Mouse (Mus musculus): Measurements from ENCODE around the gene Adgrl3.

Adgrl3 gene

DNA sequence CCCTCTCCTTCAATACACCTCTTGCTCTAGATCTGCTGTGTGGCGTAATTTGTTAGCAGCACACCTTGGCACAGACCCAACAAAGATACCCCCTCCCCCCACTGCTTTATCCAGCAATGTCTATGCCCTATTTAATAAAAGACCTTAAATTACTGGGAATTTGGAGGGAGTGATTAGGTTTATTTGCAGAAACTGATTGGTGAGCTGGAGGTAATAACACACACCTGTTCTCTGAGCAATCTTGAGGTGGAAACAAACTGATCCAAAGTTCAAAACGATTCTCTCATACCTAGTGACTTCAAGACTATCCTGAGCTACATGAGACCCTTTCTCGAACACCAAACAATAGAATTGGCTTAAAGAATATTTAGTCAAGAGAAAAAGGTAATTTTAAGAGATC, 565.0 kb downstream of the Adgrl3 start:
- DNase-seq = no peak

DNA sequence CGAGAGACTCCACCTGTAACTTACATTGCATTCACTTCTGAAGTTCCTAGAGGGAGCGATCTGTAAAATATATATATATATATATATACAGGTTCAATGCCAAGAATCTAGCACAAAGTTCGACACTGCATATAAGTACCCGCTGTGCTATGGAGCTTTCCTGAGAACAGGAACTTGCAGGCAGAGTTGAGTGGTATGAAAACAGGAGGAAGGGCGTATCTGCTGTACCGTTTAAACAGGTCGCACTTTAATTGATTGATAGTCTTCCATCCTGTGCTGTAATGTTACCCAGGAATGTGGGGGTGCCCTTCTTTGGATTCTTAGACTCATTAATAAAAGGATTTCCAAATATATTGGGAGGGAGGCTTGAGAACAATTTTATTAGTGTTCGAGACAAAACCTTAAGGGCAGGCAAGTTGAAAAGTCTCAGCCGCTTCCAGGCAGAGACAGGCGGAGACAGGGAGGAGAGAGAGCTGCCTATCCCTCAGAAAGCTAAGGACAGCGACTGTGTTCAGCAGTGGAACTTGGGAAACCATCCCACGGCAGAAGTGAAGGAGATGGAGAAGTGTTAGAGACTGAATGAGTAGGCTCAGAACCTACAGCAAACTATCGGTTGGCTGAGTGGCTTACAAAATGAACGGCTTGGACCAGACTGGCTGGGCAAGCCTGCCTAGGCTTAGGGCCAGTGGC, 570.2 kb downstream of the Adgrl3 start:
- DNase-seq = no peak

DNA sequence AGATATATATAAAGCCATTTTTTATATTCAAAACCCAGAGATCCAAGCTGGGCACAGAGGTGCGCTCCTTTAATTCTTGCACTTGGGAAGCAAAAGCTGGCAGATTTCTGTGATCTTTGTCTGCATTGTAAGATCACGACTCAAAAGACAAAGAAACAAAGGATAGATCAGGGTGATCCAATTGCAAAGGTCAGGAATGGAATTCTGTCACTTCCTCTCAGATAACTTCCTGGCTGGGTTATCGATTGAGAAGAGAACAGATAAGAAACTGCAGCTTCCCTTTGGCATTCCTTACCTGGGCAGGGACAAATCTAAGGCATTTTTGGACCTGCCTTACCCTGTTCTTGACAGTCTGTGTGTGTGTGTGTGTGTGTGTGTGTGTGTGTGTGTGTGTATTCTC, 571.5 kb downstream of the Adgrl3 start:
- no peak for DNase-seq

DNA sequence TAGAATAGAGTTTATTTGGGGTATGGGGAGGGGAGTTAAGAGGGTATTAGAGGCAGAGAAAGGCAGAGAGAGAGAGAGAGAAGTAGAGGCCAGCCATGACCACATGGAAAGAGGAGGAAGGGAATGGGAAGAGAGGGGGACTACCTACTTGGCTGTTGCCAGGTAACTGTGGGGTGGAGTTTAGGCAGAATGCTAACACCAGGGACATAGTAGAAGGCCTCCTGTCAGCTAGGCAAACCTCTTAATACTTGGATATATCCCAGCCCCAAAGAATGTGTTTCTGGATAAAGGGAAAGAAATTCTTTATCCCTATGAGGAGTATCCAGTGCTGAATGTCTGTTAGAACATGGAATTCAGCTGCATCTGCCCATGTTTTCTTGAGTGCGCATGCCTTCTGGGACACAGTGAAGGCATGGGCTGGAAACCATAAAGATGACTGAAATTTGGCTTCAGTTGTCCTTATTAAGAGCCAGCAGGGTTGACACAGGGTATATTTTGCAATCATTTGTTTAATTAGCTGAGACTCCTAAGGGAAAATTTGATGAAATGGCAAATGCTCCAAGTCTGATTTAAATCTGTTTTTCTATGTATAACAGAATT, 573.6 kb downstream of the Adgrl3 start:
- no peak for DNase-seq

DNA sequence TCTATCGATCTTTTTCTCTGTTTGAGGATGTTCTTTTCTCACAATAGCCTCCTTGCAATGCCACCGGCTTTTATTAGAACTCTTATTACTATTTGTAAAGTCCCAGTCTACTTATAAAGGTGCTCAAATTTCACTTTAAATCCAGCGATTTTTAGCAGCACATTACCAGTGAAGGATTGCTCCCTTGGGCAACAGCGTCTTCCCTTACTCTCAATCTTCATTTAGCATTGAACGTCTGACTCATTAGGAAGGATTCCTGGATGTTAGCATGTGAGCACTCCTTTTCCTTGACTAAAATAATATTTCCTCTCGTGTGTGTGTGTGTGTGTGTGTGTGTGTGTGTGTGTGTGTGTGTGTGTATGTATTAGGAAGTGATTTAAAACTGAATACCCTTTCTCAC, 578.1 kb downstream of the Adgrl3 start:
- DNase-seq = no peak

DNA sequence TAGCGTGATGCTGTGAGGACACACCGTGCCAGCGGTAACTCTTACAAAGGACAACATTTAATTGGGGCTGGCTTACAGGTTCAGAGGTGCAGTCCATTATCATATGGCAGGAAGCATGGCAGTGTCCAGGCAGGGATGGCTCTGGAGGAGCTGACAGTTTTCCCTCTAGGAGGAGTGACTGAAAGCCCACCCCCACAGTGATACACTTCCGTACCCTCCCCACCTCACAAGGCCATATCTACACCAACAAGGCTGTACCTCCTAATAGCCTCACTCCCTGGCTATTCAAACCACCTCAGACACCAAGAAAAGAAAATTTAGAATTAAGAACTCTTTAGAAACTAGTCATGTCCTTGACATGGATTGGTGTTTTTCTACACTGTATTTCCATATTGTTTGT, 583.0 kb downstream of the Adgrl3 start:
- DNase-seq = no peak

DNA sequence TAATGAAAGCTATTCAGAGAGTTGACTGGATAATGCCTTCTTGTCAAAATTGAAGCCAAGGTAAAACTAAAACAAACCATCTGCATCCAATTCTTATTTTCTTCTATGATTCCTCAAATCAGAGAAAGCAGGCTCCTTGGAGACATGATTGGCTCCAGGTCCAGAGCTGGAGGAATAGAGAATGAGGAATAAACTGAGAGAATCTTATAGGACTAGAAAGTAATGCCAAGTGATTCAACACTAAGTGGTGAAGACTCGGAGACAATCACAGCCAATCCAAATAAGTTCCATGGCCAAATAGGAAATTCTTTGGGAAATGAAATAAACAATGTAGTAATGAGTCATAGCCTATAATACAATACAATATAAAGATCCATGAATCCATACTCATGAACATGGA, 585.7 kb downstream of the Adgrl3 start:
- no peak for DNase-seq

DNA sequence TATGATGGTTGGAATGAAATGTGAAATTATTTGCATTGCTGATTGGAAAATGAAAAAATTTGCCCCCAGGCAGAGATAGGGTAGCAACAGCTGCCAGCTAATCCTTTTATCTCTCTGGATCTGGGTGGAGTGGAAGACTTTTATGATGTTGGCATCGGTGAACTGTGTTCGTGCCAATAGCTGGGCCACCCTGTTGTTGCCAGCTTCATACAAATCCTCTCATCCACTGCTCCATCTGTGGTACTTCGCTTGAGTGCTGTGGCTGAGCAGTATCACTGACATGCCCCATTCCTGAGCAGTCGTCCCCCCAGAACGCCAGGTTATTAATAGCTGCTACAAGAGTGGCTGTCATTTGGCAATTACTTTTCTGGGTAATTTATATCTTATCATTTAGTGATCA, 590.3 kb downstream of the Adgrl3 start:
- no peak for DNase-seq

DNA sequence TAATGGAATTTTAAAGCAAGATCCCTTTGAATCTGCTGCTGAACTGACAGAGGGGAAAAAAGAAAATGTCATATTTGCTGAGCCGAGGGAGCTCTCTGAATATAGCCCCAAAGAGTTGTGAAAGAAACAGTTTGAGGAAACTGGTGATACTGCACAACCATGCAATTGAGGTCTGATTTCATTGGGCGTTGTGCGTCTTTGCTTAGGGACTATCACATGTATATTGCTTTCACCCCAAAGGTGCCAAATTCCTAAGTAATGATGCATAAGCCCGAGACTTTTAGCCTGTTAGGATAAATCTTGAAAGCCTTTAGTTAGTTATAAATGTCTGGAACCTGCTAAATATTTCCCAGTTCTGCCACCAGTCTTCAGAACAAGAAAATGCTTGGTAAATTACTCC, 594.7 kb downstream of the Adgrl3 start:
- no peak for DNase-seq

DNA sequence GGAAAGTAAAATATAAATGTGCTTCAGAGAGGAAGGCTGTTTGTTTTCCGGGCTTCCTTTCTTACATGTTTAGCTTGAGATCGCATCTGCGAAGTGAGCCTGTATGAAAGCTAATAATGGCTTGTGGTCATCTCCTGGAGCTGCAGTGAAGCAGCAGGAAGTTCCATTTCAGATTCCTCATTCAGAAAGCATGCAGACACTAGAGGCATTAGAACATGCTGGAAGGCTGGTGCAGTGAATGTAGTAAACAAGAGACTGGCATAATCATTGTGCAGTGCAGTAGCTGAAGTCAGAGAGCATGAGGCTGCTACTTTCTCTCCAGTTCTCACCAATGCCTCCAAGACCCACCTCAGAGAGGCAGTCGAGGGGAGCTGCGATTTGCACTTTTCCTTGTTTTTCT, 601.2 kb downstream of the Adgrl3 start:
- DNase-seq = no peak

DNA sequence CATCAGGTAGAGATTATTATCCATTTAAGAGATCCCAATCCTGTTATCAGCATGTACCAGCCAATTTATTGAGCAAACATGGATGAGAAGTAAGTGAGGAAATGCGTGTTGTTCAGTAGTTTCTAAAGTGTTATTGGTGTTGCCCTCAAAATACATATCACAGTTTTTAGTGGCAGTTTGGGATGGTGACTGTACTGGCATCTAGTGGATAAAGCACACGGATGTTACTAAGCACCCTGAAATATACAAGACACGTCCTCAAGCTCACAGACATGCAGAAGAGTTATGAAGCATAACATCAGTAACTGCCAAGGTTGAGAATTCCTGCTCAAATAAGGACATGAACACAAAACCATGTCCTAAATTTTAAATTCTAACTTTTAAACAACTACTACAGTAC, 601.8 kb downstream of the Adgrl3 start:
- DNase-seq = no peak

DNA sequence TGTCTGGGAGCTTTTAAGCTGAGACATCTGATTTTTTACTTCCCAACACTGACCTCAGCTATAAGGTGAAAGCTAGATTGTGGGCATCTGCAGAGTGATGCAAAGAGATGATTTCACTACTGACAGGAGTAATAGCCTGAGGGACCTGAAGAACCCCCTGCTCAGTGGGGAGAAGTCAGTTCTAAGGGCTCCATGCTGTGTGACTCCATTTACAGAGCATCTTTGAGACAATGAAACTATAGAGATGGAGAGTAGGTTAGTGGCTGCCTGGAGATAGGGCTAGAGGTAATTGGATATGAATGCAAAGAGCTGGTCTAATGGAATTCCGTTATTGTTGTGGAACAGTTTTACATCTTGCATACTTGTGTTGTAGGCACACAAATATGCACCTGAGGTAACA, 603.9 kb downstream of the Adgrl3 start:
- no peak for DNase-seq

DNA sequence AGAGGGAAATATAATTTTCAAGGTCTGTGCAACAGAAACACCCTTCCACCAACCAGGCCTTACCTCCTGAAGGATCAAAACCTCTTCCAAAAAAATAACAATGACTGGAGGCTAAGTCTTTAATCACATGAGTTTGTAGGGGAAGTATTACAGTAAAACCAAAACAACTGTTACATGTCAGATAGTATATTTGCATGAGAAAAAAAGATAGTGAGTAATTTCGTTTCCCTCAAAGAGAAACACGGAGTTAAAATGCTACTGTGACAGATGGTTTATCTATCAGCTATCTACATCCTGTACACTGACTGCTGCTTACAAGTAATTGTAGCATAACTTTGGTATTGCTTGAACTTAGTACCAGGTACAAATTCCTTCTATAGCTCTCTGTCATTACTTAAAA, 616.2 kb downstream of the Adgrl3 start:
- no peak for DNase-seq

DNA sequence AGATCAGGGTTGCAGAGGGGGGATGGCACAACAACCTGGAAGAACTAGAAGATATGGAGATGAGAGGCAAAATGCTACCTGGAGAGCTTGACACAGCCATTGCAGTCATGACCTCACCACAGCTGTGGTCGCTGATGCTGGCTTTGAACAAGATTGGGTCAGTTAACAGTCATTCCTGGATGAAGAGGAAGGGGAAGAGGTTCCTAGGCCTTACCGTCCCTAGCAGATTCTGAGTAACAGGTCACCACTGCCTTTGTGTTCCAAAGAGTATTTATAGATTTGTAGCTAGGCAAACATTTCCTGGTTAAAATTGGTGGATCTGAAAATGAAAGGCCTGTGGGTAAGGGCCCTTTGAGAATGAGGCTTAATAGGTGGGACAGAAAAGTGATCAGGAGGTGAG, 618.5 kb downstream of the Adgrl3 start:
- DNase-seq = no peak

DNA sequence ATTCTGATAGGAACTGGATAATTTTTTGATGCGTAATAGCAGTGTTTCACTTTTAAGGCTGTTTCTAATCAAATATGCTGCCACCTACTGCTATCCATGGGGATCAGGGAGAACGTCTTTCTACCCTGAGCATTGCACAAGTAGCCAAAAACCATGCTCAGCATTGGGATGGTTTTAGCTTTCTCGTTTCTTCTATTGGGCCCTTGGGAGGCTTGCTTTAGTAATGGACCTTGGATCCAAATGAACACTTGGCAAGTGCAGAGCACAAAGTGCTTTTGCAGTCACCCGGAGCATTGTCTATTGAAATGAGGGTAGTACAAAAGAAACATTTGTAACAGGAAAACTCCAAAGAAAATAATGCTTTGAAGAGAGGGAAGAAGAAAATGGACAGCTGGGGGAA, 620.2 kb downstream of the Adgrl3 start:
- DNase-seq = no peak

DNA sequence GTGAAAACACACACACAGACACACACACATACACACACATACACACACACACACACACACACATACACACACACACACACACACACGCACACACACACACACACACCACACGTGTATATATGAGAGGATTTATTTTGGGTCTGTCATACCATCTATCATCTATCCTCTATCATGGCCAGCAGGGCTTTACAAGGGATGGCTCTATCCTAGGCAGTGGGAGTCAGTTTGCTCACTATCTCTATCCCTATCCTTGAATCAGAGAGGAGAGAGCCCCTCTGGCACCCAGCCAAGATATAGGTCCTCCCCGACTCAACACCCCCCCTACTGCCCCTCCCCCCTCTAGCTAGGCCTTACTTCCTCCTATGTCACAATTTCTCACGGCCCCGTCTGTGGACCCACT, 625.6 kb downstream of the Adgrl3 start:
- DNase-seq = peak; percentile 8

DNA sequence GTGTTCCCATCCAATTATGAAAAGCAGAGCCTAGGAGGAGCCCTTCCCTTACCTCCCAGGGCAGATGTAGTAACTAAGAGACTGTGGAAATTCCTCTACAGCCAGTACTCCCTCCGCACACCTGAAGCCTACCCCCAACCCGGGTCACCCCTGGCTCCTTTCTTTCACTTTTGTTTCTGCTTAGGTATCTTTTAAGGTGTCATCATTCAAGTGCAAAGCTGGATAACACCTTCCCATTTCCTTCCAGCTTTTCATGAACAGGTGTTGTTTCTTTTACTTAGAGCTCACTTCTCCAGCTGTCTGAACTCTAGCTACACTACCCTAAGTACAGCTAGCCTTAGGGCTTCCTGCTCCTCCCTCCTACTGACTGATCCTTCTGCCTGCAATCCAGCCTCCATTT, 634.0 kb downstream of the Adgrl3 start:
- no peak for DNase-seq

DNA sequence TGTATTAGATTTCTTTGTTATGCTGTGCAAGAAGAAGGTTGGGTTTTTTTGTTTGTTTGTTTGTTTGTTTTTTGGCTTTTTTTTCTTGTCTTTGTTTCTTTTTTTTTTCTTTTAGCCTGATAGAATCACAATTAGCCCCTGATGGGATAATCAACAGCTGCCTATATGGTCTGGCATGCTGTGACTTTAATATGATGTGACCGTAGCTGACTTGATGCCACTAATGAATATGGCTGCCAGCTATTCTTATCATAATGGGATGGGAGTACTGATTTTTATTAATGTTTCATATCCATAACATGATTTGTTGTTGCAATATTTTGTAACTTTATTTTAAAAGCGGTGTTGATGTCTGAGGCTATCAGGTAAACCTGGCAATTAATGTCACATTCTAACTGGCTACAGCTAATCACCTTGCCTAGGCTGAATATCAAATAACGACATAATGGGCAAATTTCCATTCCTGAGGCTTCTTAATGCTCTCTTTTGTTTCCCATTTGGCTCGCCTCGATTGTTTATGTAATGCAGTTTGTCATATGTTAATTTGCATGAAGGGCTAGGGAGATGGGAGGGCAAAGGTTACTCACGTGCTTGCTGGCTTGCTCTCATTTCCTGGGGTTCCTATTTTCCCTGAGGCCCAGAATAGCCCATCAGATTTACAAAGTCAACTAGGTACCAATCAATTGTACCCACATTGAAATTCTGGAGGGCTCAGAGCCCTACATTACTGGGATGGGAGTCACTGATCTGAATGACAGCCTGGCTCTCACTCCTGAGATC, 641.9 kb downstream of the Adgrl3 start:
- DNase-seq = no peak

DNA sequence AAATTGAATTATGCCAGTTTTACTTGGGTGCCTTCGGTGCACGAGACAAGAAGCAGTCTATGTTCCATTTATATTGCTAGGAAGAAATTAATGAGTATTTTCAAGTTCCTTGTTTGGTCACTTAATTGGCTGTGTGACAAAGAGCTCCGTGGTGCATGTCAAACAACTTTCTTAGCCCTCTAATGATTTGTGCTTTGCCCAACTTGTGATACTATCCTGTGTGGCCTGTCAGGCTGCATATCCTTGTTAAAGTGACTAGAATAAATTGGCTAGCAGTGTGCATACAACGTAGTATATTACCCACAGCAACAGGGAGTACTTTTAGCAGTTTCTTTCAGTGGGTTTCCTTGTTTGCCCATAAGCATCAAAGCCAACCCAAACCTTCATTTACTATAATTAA, 651.1 kb downstream of the Adgrl3 start:
- no peak for DNase-seq

DNA sequence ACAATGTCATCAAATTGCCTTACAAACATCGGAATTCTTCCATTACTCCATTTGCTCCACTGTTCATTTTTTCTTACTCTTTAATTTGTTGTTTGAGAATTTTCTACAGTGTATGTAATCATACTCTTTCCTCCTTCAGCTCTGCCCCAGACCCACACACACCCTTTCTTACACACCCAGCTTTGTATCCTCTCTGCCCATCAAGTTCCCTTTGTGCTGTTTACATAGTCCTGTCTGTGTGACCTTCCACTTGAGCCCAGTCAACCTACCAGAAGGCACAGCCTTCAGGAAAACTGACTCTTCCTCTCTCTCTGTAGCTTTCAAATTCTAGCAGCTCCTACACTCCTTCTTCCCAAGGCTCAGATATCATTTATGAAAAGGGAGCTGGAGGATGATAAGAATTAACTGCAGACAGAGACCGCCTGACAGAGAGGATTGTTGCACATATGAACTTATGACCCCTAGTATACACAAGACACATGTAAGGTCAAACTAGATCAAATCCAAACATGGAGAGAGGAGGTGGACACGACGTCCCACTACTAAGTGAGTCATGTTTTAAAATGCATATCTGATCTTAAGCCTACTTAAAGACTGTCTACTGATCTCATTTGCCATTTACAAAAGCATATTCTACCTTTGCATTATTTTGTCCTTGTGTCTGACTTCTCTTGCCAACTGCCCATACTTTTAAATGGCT, 654.5 kb downstream of the Adgrl3 start:
- DNase-seq = no peak

DNA sequence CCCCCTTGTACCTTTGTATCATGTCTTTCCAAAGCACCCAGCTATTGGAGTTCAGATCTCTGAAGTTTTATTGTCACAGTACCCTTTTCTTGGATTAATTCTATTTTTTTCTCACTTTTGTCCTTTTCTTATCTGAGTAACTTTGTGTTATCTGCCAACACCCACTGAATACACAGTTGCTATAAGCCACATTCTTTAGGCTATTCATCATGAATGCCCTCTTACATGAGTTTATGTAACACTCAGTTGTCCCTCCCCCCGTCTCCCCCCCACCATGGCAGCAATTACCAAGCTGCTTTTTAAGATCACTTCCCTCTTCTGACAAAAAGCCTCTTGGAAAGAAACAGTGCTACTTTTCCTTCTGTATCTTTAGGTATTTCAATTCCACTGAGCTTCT, 655.0 kb downstream of the Adgrl3 start:
- DNase-seq = no peak

DNA sequence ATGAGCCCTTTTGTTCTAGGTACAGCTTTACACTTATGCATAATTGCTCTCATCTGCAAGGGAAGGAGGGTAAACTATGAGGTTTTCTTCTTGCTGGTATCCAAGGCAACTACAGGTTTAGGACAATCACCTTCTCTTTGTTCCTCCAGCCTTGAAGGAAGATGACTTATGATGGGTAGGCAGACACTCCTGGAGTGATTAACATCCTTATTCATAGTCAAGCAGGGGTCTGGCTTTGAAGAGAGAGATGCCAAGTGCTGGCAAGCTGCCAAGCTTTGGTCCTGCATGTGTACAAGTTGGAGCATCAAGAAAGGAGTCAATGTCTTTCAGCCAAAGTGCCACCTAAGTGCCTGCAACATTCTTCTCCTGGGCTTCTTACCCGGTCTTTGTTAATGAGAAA, 657.0 kb downstream of the Adgrl3 start:
- DNase-seq = peak; percentile 6

DNA sequence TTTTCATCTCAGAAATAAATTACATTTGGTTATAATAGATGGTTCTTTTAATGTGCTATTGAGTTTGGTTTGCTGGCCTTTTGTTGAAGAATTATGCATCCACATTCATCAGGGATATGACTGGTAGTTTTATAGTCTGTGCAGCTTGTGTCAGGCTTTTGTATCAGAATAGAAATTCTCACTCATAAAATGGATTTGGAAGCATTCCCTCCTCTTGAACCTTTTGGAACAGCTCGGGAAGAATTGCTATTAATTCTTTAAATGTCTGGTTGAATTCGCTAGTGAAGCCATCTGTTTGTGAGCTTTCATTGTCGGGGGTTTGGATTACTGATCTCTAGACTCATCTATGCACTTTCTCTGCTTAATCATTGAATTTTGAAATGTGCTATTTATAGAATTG, 666.3 kb downstream of the Adgrl3 start:
- no peak for DNase-seq

DNA sequence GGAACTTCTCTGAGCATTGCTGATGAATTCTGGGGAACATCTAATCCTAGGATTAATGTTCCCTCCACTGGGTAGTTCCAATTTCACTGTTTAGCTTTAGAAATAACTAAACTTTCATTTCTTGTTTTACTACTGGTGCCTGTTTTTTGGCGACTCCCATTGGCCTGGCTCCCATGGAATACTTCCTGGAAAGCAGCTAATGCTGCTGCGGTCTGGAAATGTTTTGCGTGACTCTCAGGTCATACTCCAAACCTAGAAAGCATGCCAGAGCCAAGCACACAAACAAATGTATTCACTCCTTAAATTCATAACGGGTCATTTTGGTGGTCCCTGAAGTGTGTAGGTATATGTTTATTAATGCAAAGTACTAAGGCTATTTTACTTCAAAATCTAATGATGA, 666.9 kb downstream of the Adgrl3 start:
- no peak for DNase-seq

Data from right cerebral cortex, postnatal 14 days (tissue).